Mouse (Mus musculus) gastrocnemius, postnatal 4 days (tissue): ENCODE results near the gene Gm28047. TPM values are rescaled to one million over a fixed set of nuclear protein-coding genes. Genes with fewer than 3 reads are reported as not detected.
"Not testable (repeated sequence)": the region's sequence is repeated elsewhere in the genome, so short reads cannot be mapped to it uniquely, and the experiment has no call there.

Source experiments
- DNase-seq, 2 experiments: peaks; one replicate each; pipeline ENCODE4 v3.0.0; 2021 to 2022; ENCODE audit warnings: low spot score in 2 of 2, mixed read lengths in 2 of 2
- long read RNA-seq, 2 experiments: library from polyadenylated mRNA; stranded (forward); transcript quantifications; one replicate each; pipeline ENCODE4 v2.0.0; 2021
- total RNA-seq, 2 experiments: library from RNA; stranded (reverse); gene quantifications; 2 replicates each; pipeline ENCODE4 v1.2.3; 2021

The Gm28047 gene
- under 1 TPM in 1 of 2 experiments, not detected in 1; 0.70 TPM for total RNA-seq
- long read RNA-seq, experiment 1 = 0 reads
- long read RNA-seq, experiment 2, partial matches to known transcripts = 1 of 1 reads
- long read RNA-seq, experiment 2, other reads (novel, unspliced or antisense) = 0 of 1 reads

- DNase-seq = peak; percentile 100
These were observed at the start of gene Gm28047, which contains the start of gene Atf7 for GRCm38 (mm10) chr15:102624970-102625686. Gm28047 (minus strand) TSS chr15:102625067. Atf7 (minus strand) TSS chr15:102625464.

GRCm38 (mm10) chr15:102673548-102673947 lies 48.7 kb upstream of the Gm28047 start:
- DNase-seq = peak in 1 of 2 experiments; percentile 34

- DNase-seq = peak; percentile 31 to 51
These were observed 47.6 kb upstream of the Gm28047 start, which contains the start of gene Atp5g2 for GRCm38 (mm10) chr15:102672215-102673071. Atp5g2 (minus strand) TSS chr15:102672352.

- DNase-seq = peak; percentile 87 to 90
These were observed 46.9 kb upstream of the Gm28047 start for GRCm38 (mm10) chr15:102671721-102672214.

GRCm38 (mm10) chr15:102670767-102671575 lies 46.1 kb upstream of the Gm28047 start:
- DNase-seq = peak; percentile 97 to 98

- no peak for DNase-seq
These were observed 45.4 kb upstream of the Gm28047 start for GRCm38 (mm10) chr15:102670281-102670680.

- no peak for DNase-seq
These were observed 44.7 kb upstream of the Gm28047 start for GRCm38 (mm10) chr15:102669571-102669970.

- DNase-seq = peak in 1 of 2 experiments; percentile 51
These were observed 40.6 kb upstream of the Gm28047 start for GRCm38 (mm10) chr15:102665494-102665893.

GRCm38 (mm10) chr15:102663825-102664224 lies 39.0 kb upstream of the Gm28047 start:
- no peak for DNase-seq

GRCm38 (mm10) chr15:102662601-102663000 lies 37.7 kb upstream of the Gm28047 start:
- DNase-seq = not testable (repeated sequence)

- no peak for DNase-seq
These were observed 33.1 kb upstream of the Gm28047 start for GRCm38 (mm10) chr15:102657926-102658381.

- peak in 1 of 2 experiments; percentile 33 for DNase-seq
These were observed 31.8 kb upstream of the Gm28047 start for GRCm38 (mm10) chr15:102656658-102657057.

GRCm38 (mm10) chr15:102651928-102652660 lies 27.2 kb upstream of the Gm28047 start:
- not testable (repeated sequence) for DNase-seq

GRCm38 (mm10) chr15:102651107-102651506 lies 26.2 kb upstream of the Gm28047 start:
- no peak for DNase-seq

GRCm38 (mm10) chr15:102635817-102636216 lies 10.9 kb upstream of the Gm28047 start:
- DNase-seq = no peak

- no peak for DNase-seq
These were observed 9.8 kb upstream of the Gm28047 start for GRCm38 (mm10) chr15:102634684-102635083.

- peak in 1 of 2 experiments; percentile 33 for DNase-seq
These were observed 804 bp upstream of the Gm28047 start for GRCm38 (mm10) chr15:102625687-102626055.

- peak in 1 of 2 experiments; percentile 20 for DNase-seq
These were observed 437 bp downstream of the Gm28047 start for GRCm38 (mm10) chr15:102624291-102624969.

- no peak for DNase-seq
These were observed 1.7 kb downstream of the Gm28047 start for GRCm38 (mm10) chr15:102623121-102623520.
